Mouse (Mus musculus): Measurements from ENCODE around the gene Col4a1. TPM values are rescaled to one million over a fixed set of nuclear protein-coding genes. Genes with fewer than 3 reads are reported as not detected.
A peak's percentile ranks its signal among the peaks of the same experiment; 100 is the strongest.

The Col4a1 gene
- polyA plus RNA-seq, 1 experiment from 2014 or later: 368 TPM

- Histone ChIP-seq H3K9ac (ENCODE audit: low read length) (no peak overlapping the region), H3K4me2 (ENCODE audit: low read depth, low read length) (no peak overlapping the region), H3K27ac (ENCODE audit: low read length) (peak overlapping the region; percentile 41), H3K27me3 (ENCODE audit: control insufficient read depth, insufficient read depth, low read depth, low read length) (no peaks in the 10 kb centered on the region), H3K9me3 (ENCODE audit: control insufficient read depth, low read length) (no peaks in the 10 kb centered on the region), H3K4me3 (ENCODE audit: low read length) (no peak overlapping the region), H3K36me3 (ENCODE audit: control insufficient read depth, insufficient read depth, low read length) (no peaks in the 10 kb centered on the region), H3K4me1 (replicated peaks; ENCODE audit: control insufficient read depth, insufficient read depth, low read length) (peaks cover 16% of the 10 kb centered on the region)
- 59% methylated on average over 5 of the region's 5 CpGs for WGBS
- peak; percentile 81 for ATAC-seq (ENCODE audit: low read depth)
Measured at GRCm38 (mm10) chr8:11322724-11323585, 10.3 kb upstream of the Col4a1 start.

GRCm38 (mm10) chr8:11321841-11322240, 9.2 kb upstream of the Col4a1 start:
- Histone ChIP-seq H3K4me1 (replicated peaks; ENCODE audit: control insufficient read depth, insufficient read depth, low read length) (peaks cover 10% of the 10 kb centered on the region), H3K27me3 (ENCODE audit: control insufficient read depth, insufficient read depth, low read depth, low read length) (no peaks in the 10 kb centered on the region), H3K4me3 (ENCODE audit: low read length) (no peak overlapping the region), H3K36me3 (ENCODE audit: control insufficient read depth, insufficient read depth, low read length) (no peaks in the 10 kb centered on the region), H3K9ac (ENCODE audit: low read length) (no peak overlapping the region), H3K9me3 (ENCODE audit: control insufficient read depth, low read length) (no peaks in the 10 kb centered on the region), H3K4me2 (ENCODE audit: low read depth, low read length) (no peak overlapping the region), H3K27ac (ENCODE audit: low read length) (no peak overlapping the region)
- 68% methylated on average over 7 of the region's 7 CpGs for WGBS
- ATAC-seq (ENCODE audit: low read depth): no peak

GRCm38 (mm10) chr8:11319405-11319804, 6.8 kb upstream of the Col4a1 start:
- no peaks in the 10 kb centered on the region for H3K27me3 ChIP-seq (ENCODE audit: control insufficient read depth, insufficient read depth, low read depth, low read length)
- peaks cover 8% of the 10 kb centered on the region for H3K4me1 ChIP-seq (replicated peaks; ENCODE audit: control insufficient read depth, insufficient read depth, low read length)
- ATAC-seq (ENCODE audit: low read depth): no peak
- no peaks in the 10 kb centered on the region for H3K36me3 ChIP-seq (ENCODE audit: control insufficient read depth, insufficient read depth, low read length)
- no peak overlapping the region for H3K4me3 ChIP-seq (ENCODE audit: low read length)
- WGBS: 82% methylated on average over 11 of the region's 11 CpGs
- no peak overlapping the region for H3K27ac ChIP-seq (ENCODE audit: low read length)
- no peaks in the 10 kb centered on the region for H3K9me3 ChIP-seq (ENCODE audit: control insufficient read depth, low read length)
- H3K4me2 ChIP-seq (ENCODE audit: low read depth, low read length): no peak overlapping the region
- H3K9ac ChIP-seq (ENCODE audit: low read length): no peak overlapping the region

- 76% methylated on average over 6 of the region's 6 CpGs for WGBS
- H3K4me3 ChIP-seq (ENCODE audit: low read length): no peak overlapping the region; the same call in 1 of the 2 replicates
- ATAC-seq (ENCODE audit: low read depth): no peak
Measured at GRCm38 (mm10) chr8:11316118-11316517, 3.5 kb upstream of the Col4a1 start.

GRCm38 (mm10) chr8:11315179-11315943, 2.7 kb upstream of the Col4a1 start:
- H3K4me3 ChIP-seq (ENCODE audit: low read length): peak overlapping the region; percentile 11
- ATAC-seq (ENCODE audit: low read depth): no peak
- no peaks in the 10 kb centered on the region for H3K27me3 ChIP-seq (ENCODE audit: control insufficient read depth, insufficient read depth, low read depth, low read length)
- H3K4me2 ChIP-seq (ENCODE audit: low read depth, low read length): peak overlapping the region; percentile 74
- H3K4me1 ChIP-seq (replicated peaks; ENCODE audit: control insufficient read depth, insufficient read depth, low read length): peaks cover 21% of the 10 kb centered on the region
- H3K9ac ChIP-seq (ENCODE audit: low read length): no peak overlapping the region
- 73% methylated on average over 16 of the region's 16 CpGs for WGBS
- no peaks in the 10 kb centered on the region for H3K9me3 ChIP-seq (ENCODE audit: control insufficient read depth, low read length)
- H3K27ac ChIP-seq (ENCODE audit: low read length): no peak overlapping the region
- no peaks in the 10 kb centered on the region for H3K36me3 ChIP-seq (ENCODE audit: control insufficient read depth, insufficient read depth, low read length)

More at GRCm38 (mm10) chr8:11316118-11316517, 3.5 kb upstream of the Col4a1 start:
- no peak overlapping the region for H3K9ac ChIP-seq (ENCODE audit: low read length)
- no peaks in the 10 kb centered on the region for H3K36me3 ChIP-seq (ENCODE audit: control insufficient read depth, insufficient read depth, low read length)
- no peaks in the 10 kb centered on the region for H3K9me3 ChIP-seq (ENCODE audit: control insufficient read depth, low read length)
- no peaks in the 10 kb centered on the region for H3K27me3 ChIP-seq (ENCODE audit: control insufficient read depth, insufficient read depth, low read depth, low read length)
- H3K4me2 ChIP-seq (ENCODE audit: low read depth, low read length): peak overlapping the region; percentile 74
- H3K4me1 ChIP-seq (replicated peaks; ENCODE audit: control insufficient read depth, insufficient read depth, low read length): peaks cover 13% of the 10 kb centered on the region
- H3K27ac ChIP-seq (ENCODE audit: low read length): no peak overlapping the region

GRCm38 (mm10) chr8:11314613-11315012, 2.0 kb upstream of the Col4a1 start:
- peak overlapping the region; percentile 74 for H3K4me2 ChIP-seq (ENCODE audit: low read depth, low read length)
- no peak overlapping the region for H3K27ac ChIP-seq (ENCODE audit: low read length)
- 81% methylated on average over 8 of the region's 8 CpGs for WGBS
- no peaks in the 10 kb centered on the region for H3K9me3 ChIP-seq (ENCODE audit: control insufficient read depth, low read length)
- peak overlapping the region; percentile 67 for H3K4me3 ChIP-seq (ENCODE audit: low read length)
- no peaks in the 10 kb centered on the region for H3K27me3 ChIP-seq (ENCODE audit: control insufficient read depth, insufficient read depth, low read depth, low read length)
- H3K36me3 ChIP-seq (ENCODE audit: control insufficient read depth, insufficient read depth, low read length): no peaks in the 10 kb centered on the region
- peaks cover 25% of the 10 kb centered on the region for H3K4me1 ChIP-seq (replicated peaks; ENCODE audit: control insufficient read depth, insufficient read depth, low read length)
- no peak for ATAC-seq (ENCODE audit: low read depth)
- peak overlapping the region; percentile 49 for H3K9ac ChIP-seq (ENCODE audit: low read length)

- 2% methylated on average over 45 of the region's 45 CpGs for WGBS
- Histone ChIP-seq H3K9ac (ENCODE audit: low read length) (peak overlapping the region; percentile 84), H3K4me1 (replicated peaks; ENCODE audit: control insufficient read depth, insufficient read depth, low read length) (peaks cover 34% of the 10 kb centered on the region), H3K4me2 (ENCODE audit: low read depth, low read length) (peak overlapping the region; percentile 74), H3K4me3 (ENCODE audit: low read length) (peak overlapping the region; percentile 67), H3K27me3 (ENCODE audit: control insufficient read depth, insufficient read depth, low read depth, low read length) (no peaks in the 10 kb centered on the region), H3K9me3 (ENCODE audit: control insufficient read depth, low read length) (no peaks in the 10 kb centered on the region), H3K27ac (ENCODE audit: low read length) (peak overlapping the region; percentile 86), H3K36me3 (ENCODE audit: control insufficient read depth, insufficient read depth, low read length) (0 out of 2 replicates have a peak, but pooled peaks cover 2% of the 10 kb centered on the region)
- peak; percentile 27; the same call in 1 of the 2 replicates for ATAC-seq (ENCODE audit: low read depth)
Measured at GRCm38 (mm10) chr8:11313176-11314111, 818 bp upstream of the Col4a1 start.

GRCm38 (mm10) chr8:11311681-11312348, 811 bp downstream of the Col4a1 start:
- H3K27ac ChIP-seq (ENCODE audit: low read length): peak overlapping the region; percentile 86
- peaks cover 38% of the 10 kb centered on the region for H3K4me1 ChIP-seq (replicated peaks; ENCODE audit: control insufficient read depth, insufficient read depth, low read length)
- under 1% methylated on average over 34 of the region's 34 CpGs for WGBS
- peaks cover 2% of the 10 kb centered on the region; the same call in 1 of the 2 replicates for H3K36me3 ChIP-seq (ENCODE audit: control insufficient read depth, insufficient read depth, low read length)
- no peaks in the 10 kb centered on the region for H3K27me3 ChIP-seq (ENCODE audit: control insufficient read depth, insufficient read depth, low read depth, low read length)
- H3K4me3 ChIP-seq (ENCODE audit: low read length): peak overlapping the region; percentile 67
- no peaks in the 10 kb centered on the region for H3K9me3 ChIP-seq (ENCODE audit: control insufficient read depth, low read length)
- H3K9ac ChIP-seq (ENCODE audit: low read length): peak overlapping the region; percentile 84
- ATAC-seq (ENCODE audit: low read depth): peak; percentile 34
- H3K4me2 ChIP-seq (ENCODE audit: low read depth, low read length): peak overlapping the region; percentile 74

Data from lung, embryonic 16.5 days (tissue).